Mouse (Mus musculus) induced T-regulatory cell, adult 2 months (primary cell): ENCODE data around the gene Mttp.

Experiments
- DNase-seq: peaks from one replicate; pipeline ENCODE4 v3.0.0-alpha.2; 2012; ENCODE audit warnings: low read depth

Gene Mttp

GRCm38 (mm10) chr3:138083073-138083637 is 61.6 kb downstream of the Mttp start:
- no peak for DNase-seq

- DNase-seq = no peak
These were observed 66.1 kb downstream of the Mttp start for GRCm38 (mm10) chr3:138078701-138079100.

DNA sequence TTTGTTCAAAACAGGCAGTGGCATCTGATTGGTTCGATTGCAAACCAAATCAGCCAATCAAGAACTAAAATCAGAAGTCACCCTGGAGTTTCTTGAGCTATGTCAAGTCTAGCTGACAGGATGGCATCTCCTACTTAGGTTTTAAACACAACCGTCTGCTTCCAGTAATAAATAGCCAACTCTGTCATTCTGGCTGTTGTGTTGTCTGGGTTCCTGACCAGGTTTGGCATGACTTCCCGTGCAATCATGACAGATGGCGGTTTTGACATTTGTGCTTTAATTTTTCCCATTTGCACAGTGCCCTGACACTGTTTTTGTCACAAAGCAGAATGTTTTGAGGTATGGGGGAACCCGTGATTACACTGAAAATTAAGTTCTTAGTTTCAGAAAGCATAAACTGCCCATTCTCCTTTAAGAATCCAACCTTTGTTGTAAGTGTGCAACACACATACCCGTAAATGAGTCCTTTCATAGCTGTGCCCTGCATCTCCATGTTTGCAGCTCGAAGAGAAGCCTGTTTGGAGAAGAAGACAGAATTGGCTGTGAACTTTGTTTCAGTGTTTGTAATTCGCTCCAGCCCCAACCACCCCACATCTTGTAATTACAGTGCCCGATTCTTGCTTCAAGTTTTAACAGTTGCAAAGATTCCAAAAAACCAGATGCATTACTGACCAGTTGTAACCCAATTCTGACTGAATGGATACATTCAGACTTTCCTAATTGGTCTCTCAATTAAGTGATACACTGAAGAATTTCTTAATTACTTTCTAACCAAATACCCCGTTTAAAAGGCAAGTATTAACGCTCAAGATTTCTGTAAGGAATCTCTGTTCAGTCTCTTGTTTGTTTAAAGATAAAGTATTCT is 67.1 kb downstream of the Mttp start:
- no peak for DNase-seq

GRCm38 (mm10) chr3:138075209-138075608 is 69.6 kb downstream of the Mttp start:
- no peak for DNase-seq

DNA sequence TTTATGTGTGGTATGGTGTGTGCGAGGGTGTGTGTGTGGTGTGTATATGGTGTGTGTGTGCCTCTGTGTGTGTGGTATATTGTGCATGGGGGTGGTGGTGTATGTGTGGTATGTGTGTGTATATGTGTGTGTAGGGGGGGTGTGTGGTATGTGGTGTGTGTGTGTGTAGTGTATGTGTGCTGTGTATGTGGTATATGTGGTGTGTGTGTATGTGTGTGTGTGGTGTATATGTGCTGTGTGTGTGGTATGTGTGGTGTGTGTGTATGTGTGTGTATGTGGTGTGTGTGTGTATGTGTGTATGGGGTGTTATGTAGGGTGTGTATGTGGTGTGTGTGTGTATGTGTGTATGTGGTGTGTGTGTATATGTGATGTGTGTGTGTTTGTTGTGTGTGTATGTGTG is 70.6 kb downstream of the Mttp start:
- DNase-seq = no peak

GRCm38 (mm10) chr3:138071476-138072073 is 73.2 kb downstream of the Mttp start:
- DNase-seq = no peak

DNA sequence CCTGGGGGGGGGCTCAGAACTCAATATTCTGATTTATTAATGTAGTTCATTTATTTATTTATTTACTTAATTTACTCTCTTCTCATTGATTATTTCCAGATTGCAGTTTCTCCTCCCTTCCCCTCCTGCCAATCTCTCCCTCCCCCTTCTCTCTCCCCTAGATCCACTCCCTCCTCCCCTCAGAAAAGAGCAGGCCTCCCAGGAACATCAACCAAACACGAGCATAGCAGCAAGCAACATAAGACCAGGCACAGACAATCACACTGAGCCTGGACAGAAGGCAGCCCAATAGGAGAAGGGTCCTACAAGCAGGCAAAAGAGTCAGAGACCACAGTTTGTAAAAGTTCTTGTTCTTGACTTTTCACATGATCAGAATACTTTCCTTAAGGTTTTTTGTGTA is 73.8 kb downstream of the Mttp start:
- DNase-seq = no peak

DNA sequence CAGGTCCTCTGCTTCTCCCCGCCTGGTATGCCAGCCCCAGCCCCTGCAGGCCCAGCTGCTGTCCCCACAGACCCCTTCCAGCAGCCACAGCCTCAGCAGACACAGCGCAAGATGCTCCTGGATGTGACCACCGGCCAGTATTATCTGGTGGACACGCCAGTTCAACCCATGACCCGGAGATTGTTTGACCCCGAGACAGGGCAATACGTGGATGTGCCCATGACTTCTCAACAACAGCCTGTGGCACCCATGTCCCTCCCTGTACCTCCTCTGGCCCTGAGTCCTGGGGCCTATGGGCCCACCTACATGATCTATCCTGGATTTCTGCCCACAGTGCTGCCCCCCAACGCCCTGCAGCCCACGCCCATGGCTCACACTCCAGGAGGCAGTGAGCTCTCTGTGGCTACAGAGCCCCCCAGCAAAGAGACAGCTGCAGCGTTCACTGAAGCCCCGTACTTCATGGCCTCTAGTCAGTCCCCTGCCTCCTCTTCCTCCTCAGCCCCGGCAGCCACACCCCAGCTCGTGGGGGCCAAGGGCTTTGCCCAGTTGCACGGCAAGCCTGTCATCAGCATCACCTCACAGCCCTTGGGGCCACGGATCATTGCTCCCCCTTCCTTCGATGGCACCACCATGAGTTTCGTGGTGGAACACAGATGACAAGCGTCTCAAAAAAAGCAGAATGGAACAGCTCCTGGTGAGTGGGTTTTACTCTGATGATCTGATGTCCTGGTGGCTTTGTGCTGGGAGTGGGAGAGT is 74.8 kb downstream of the Mttp start:
- DNase-seq = no peak

DNA sequence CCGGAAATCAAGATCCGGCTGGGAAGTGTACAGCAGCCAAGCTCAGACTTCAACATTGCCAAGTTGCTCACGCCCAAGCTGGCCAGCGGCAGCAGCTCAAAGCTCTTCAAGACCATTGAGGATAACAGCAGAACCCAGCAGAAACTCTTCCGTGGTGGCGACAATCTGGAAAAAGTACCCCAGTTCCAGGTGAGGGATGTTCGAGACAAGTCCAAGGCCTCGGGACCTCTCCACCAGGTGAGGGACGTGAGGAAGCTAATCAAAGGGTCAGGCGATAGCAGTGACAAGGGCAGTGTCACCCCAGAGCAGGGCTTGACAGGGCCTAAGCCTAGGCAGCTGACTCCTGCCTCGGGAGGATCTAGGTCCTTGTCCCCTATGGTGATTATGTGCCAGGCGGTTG is 76.7 kb downstream of the Mttp start:
- no peak for DNase-seq

DNA sequence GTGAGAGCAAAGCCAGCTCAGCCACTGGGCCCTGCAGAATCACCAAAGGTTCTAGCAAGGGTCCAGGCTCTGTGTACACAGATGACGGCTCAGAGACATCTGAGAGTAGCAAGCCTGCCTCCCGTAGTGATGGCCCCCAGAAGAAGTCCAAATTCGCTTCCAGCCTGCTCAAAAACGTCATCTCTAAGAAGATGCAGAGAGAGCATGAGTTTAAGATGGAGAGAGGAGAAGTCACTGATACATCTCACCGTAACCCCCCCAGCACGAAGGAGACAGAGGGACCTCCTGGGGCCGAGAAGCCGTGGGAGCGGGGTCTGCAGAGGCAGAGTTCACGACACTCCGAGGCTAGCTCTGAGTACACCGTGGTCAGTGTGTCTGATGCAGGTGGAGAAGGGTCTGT is 77.5 kb downstream of the Mttp start, which contains the start of gene Gm5105:
Gene Gm5105, minus strand, starts transcription at position 101 of the 400 bp plus-strand sequence.
- DNase-seq = no peak

DNA sequence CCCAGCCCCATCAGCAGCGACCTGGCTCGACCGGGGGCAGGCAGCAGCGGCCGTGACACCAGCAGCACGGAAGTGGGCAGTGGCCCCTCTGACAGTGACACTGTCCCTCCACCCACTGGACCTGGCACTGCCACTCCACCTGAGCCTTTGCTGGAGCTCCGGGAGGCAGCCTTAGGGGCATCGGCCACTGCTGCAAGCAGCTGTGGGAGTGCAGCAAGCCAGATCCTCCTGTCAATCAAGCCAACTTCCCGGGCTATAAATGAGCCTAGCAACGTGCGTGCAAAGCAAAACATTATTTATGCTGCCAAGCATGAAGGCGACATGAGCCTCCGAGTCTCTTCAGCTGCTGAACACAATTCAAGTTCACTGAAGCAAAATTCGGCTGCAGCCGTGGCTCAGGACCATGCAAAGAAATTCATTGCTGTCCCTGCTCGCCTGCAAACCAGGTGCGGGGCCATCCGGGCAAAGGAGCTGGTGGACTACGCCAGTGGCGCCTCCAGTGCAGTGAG is 78.4 kb downstream of the Mttp start:
- no peak for DNase-seq

DNA sequence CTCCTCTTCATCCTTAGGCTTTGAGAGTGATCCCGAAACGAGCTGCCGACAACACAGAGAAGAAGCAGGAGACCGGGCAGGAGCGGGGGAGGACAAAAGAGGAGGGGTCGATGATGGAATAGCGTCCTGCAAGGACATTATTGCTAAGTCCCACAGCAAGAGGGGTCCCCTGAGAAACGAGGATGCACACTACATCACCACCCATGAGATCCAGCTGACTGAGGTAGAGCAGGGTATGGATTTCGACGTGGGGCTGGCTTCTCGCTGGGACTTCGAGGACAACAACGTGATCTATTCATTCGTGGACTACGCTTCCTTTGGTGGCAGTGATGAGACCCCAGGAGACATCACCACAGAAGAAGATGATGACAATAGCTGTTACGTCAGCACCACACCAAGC is 78.8 kb downstream of the Mttp start:
- DNase-seq = no peak

DNA sequence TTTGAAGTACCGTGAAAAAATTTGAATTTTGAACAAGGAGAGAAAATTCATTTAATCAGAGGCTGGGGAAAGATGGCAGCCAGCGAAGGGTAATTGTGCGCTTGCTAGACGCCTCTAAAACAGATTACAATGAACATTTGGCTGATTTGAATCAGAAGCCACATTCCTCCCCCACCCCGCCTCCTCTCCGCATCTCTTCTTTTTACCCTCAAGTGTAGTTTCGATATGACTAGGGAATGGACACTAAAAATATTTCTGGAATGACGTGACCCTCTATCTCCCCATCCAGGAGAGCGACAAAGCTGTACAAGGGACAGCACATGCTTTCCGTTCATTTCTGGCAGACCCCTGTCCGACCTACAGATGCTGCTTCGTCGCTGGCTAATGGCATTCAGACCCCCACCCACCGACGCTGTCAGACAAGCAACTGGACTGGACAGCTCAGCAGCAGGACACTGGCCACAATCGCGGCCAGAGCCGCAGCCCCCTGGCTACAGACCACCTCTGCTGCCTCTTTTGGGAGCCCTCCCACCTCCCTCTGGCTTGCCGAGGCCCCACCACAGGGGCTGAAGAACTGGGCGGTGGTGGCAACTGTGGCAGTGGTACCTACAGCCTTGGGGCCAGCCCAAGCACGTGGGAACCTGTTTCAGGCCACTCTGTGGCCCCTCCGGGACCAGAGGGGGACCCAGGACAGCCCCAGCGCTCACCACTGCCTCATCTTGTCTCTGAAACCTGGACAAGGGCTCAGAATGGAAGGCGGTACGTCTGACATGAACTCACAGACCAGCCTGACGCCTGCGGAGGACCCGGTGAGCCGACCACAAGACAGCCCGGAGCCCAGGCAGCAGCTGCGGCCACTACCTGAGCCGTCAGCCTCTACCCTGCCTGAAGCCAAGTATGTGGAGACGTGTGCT is 79.8 kb downstream of the Mttp start, which contains the start of gene 1110002E22Rik:
Gene 1110002E22Rik, plus strand, starts transcription at position 321 of the 914 bp plus-strand sequence.
- no peak for DNase-seq

GRCm38 (mm10) chr3:138063731-138064329 is 80.9 kb downstream of the Mttp start:
- no peak for DNase-seq

DNA sequence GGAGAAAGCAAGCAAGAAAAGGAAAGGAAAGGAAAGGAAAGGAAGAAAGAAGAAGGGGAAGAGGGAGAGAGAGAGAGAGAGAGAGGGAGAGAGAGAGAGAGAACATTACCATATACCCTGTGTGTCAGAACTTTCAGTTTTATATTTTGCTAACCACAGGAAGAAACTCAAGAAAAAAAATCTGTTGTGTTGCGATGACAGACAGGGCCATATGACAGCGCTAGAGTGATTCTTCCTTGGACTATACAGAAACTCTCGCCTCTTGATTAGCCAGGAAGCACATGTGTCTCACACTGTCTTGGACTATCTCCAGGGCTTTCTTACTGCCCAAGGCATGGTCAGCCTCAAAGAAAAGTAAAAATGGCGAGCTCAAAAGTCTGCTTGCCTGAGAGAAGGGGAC is 82.1 kb downstream of the Mttp start:
- peak; percentile 10 for DNase-seq

DNA sequence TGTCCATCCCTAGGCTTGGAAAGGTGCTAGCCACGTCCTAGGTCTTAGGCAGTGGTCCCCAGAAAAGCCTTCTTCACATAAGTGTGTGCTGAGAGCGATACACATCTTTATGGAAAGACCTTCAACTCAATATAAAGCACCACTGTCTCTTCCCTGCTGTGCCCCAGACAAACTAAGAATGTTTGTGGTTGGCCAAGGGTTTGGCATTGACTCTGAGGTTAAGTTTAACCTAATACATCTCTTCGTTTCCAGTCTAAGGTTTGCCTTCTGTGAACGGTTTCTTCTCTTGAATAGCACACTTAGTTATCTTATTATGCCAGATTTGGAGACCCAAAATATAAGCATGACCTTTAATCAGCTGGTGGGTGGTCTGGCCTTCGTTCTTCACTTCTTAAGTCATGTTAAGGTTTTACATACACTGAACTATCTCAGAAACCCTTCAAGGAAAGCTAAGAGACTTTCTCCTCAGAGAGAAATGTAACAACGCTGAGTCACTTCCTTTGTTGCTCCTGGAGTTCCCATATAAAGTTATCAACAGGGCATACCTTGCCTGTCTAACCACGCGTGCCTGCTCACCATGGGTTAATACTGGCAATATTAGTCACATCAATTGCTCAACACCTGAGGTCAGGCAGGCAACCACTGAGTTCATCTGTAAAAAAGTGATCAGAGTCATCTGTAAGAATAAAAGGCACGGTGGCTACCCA is 83.4 kb downstream of the Mttp start:
- peak; percentile 4 for DNase-seq

DNA sequence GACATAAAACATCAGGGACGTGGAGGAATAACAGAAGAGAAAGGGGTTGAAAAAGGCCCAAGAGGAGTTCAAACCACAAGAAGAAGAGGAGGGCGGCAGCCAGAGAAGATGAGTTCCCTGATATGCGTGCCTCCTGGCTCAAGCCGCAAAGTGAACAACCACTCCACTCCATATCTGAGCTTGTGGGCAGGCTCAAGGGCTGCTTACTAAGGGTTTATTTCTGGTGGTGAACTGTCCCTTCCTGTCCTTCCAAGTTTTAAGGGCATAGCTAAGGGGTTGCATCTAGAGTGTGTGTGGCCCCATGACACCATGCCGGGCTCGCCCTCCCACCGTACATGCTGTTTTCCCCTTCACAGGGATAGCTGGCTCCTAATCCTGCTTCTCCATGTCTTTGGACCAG is 84.3 kb downstream of the Mttp start:
- DNase-seq = no peak

GRCm38 (mm10) chr3:138058226-138058625 is 86.5 kb downstream of the Mttp start:
- DNase-seq = no peak

DNA sequence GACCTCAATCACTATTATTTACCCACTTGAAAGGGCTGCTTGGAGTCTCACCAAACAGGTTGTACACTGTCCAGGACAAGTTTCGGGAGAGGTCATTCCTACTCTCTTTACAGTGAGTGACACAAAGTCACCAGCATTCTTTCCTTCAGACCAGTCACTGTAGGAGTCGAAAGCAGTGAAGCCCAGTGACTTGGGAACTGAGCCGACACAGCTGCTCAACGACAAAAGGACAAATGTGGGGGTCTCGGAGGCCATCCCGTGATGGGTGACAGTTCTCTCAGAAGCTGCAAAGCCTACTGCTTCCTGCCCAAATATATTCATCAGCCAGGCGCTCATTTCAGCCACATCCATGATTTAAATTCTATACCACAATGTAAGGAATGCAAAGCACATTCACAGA is 87.8 kb downstream of the Mttp start:
- no peak for DNase-seq

- DNase-seq = no peak
These were observed 90.8 kb downstream of the Mttp start for GRCm38 (mm10) chr3:138053969-138054368.
